Comparison of ENCODE assay signal across 25 mouse cellular contexts in genomic region chr8:47843651-47844050, GRCm38 (mm10). TPM values are rescaled to one million over a fixed set of nuclear protein-coding genes. Genes with fewer than 3 reads are reported as not detected.
"Had no signal": no experiment of that assay in that cellular context is flagged by ENCODE, and none has a peak within 500 bp of the region (broad histone marks: within the 10 kb centered on the region; RNA-seq: fewer than 3 reads in every experiment).

No protein-coding gene starts in this region.

- DNase-seq: liver, embryonic 13.5 days; liver, postnatal 0 days; lung, adult 2 months; lung, postnatal 14 days; lung, postnatal 36 days; right cerebral cortex, postnatal 14 days; thymus, adult 2 months; thymus, postnatal 14 days; thymus, postnatal 36 days had no signal

- H3K27me3 ChIP-seq: liver, embryonic 13.5 days; liver, embryonic 15.5 days; lung, embryonic 15.5 days; megakaryocyte, embryonic 14.5 days; midbrain, embryonic 13.5 days; midbrain, embryonic 15.5 days; neural tube, embryonic 12.5 days; stomach, embryonic 15.5 days had no signal

- H3K27ac ChIP-seq: liver, embryonic 13.5 days; liver, embryonic 15.5 days; lung, embryonic 15.5 days; macrophage; midbrain, embryonic 13.5 days; midbrain, embryonic 15.5 days; neural tube, embryonic 12.5 days; stomach, embryonic 15.5 days; stomach, postnatal 0 days had no signal

- H3K9ac ChIP-seq: liver, embryonic 13.5 days; liver, embryonic 15.5 days; liver, postnatal 0 days; lung, embryonic 15.5 days; midbrain, embryonic 13.5 days; midbrain, embryonic 15.5 days; neural tube, embryonic 12.5 days; stomach, embryonic 15.5 days had no signal

- H3K4me1 ChIP-seq: liver, embryonic 13.5 days; liver, embryonic 15.5 days; lung, embryonic 15.5 days; megakaryocyte, embryonic 14.5 days; midbrain, embryonic 13.5 days; midbrain, embryonic 15.5 days; neural tube, embryonic 12.5 days; stomach, embryonic 15.5 days had no signal

- H3K9me3 ChIP-seq: liver, embryonic 13.5 days; liver, embryonic 15.5 days; lung, embryonic 15.5 days; midbrain, embryonic 13.5 days; midbrain, embryonic 15.5 days; stomach, embryonic 15.5 days had no signal

- H3K4me3 ChIP-seq: liver, embryonic 13.5 days; liver, embryonic 15.5 days; lung, embryonic 15.5 days; megakaryocyte, embryonic 14.5 days; midbrain, embryonic 13.5 days; midbrain, embryonic 15.5 days; neural tube, embryonic 12.5 days; stomach, embryonic 15.5 days had no signal

RNA-seq across cellular contexts. Expression of gene Cldn22, which starts 19.4 kb away (rescaled TPM):
- total RNA-seq: megakaryocyte progenitor cell, adult 5-6 weeks; midbrain, postnatal 0 days; monocyte, adult 5-6 weeks; neutrophil, adult 5-6 weeks had no signal
- polyA plus RNA-seq: liver, embryonic 13.5 days; liver, embryonic 15.5 days; liver, postnatal 0 days; lung, embryonic 15.5 days; lung, postnatal 0 days; macrophage; midbrain, embryonic 13.5 days; midbrain, embryonic 15.5 days; midbrain, postnatal 0 days; neural tube, embryonic 12.5 days; neural tube, embryonic 14.5 days; stomach, embryonic 15.5 days; stomach, postnatal 0 days had no signal

RNA-seq across cellular contexts. Expression of gene Cldn24, which starts 21.7 kb away (rescaled TPM):
- total RNA-seq: megakaryocyte progenitor cell, adult 5-6 weeks; midbrain, postnatal 0 days; monocyte, adult 5-6 weeks; neutrophil, adult 5-6 weeks had no signal
- polyA plus RNA-seq: liver, embryonic 13.5 days; liver, embryonic 15.5 days; liver, postnatal 0 days; lung, adult 2 months; lung, embryonic 15.5 days; lung, postnatal 0 days; macrophage; midbrain, embryonic 13.5 days; midbrain, embryonic 15.5 days; midbrain, postnatal 0 days; neural tube, embryonic 12.5 days; neural tube, embryonic 14.5 days; spleen, adult 2 months; stomach, embryonic 15.5 days; stomach, postnatal 0 days; thymus, adult 2 months had no signal
